Mouse (Mus musculus) heart, embryonic 14.5 days (tissue): Measurements from ENCODE around the gene Zbed6. TPM values are rescaled to one million over a fixed set of nuclear protein-coding genes. Genes with fewer than 3 reads are reported as not detected.

Experiments
- ATAC-seq: fragments of 200-750 bp; cut with Nextera tagmentation; 2 replicates; pipeline ENCODE4 v1.8.0; 2017; ENCODE audit warnings: low read depth, moderate TSS enrichment; ENCODE audit not compliant: insufficient number of reproducible peaks, insufficient read depth, low FRiP score
- H3K27ac ChIP-seq, 2 experiments: fragments of 200-500 bp in 1 of 2; fragments of 300-500 bp in 1 of 2; sonication (generic) in 1 of 2; replicated peaks in 1 of 2; 2 replicates each; pipeline ENCODE4 v1.5.1; 2012 to 2014; ENCODE audit warnings: low read depth in 2 of 2, low read length in 2 of 2, control low read depth in 1 of 2, mild to moderate bottlenecking in 1 of 2, mixed read lengths in 1 of 2; ENCODE audit not compliant: control insufficient read depth in 1 of 2, insufficient read depth in 1 of 2
- H3K27me3 ChIP-seq: fragments of 300-500 bp; sonication (generic); 2 replicates; pipeline ENCODE4 v1.6.1; 2014; ENCODE audit warnings: mild to moderate bottlenecking, low read length, control low read depth; ENCODE audit not compliant: control insufficient read depth, insufficient read depth
- H3K36me3 ChIP-seq: fragments of 300-500 bp; sonication (generic); 2 replicates; pipeline ENCODE4 v1.6.1; 2014; ENCODE audit warnings: mild to moderate bottlenecking, control low read depth, low read length, mixed read lengths; ENCODE audit not compliant: control insufficient read depth, insufficient read depth
- H3K4me1 ChIP-seq, 2 experiments: fragments of 200-500 bp in 1 of 2; fragments of 300-500 bp in 1 of 2; sonication (generic) in 1 of 2; 2 replicates each; pipeline ENCODE4 v1.6.1; 2012 to 2014; ENCODE audit warnings: low read length in 2 of 2, control low read depth in 1 of 2, mixed read lengths in 1 of 2; ENCODE audit not compliant: control insufficient read depth in 2 of 2, insufficient read depth in 2 of 2
- H3K4me2 ChIP-seq: fragments of 300-500 bp; sonication (generic); 2 replicates; pipeline ENCODE4 v1.6.1; 2014; ENCODE audit warnings: mild to moderate bottlenecking, low read length
- H3K4me3 ChIP-seq, 2 experiments: fragments of 200-500 bp in 1 of 2; fragments of 300-500 bp in 1 of 2; sonication (generic) in 1 of 2; 2 replicates each; pipeline ENCODE4 v1.5.1; 2012 to 2014; ENCODE audit warnings: low read length in 2 of 2, mild to moderate bottlenecking in 2 of 2, control low read depth in 1 of 2, low read depth in 1 of 2, moderate library complexity in 1 of 2; ENCODE audit not compliant: control insufficient read depth in 1 of 2, insufficient read depth in 1 of 2
- H3K9ac ChIP-seq: fragments of 300-500 bp; sonication (generic); 2 replicates; pipeline ENCODE4 v1.6.1; 2014; ENCODE audit warnings: mild to moderate bottlenecking, low read length
- H3K9me3 ChIP-seq: fragments of 300-500 bp; sonication (generic); 2 replicates; pipeline ENCODE4 v1.6.1; 2016; ENCODE audit warnings: low read length, control low read depth; ENCODE audit not compliant: control insufficient read depth
- WGBS: fragments of 180-500 bp; shearing (Covaris S2); extraction: QIAGEN DNeasy Blood & Tissue Kit; methylation state at CpG from one replicate; pipeline ENCODE4 v1.1.7; 2014; 5-methylcytosine and 5-hydroxymethylcytosine counted together
- polyA plus RNA-seq: library from polyadenylated mRNA; unstranded; fragments of >200 nt; fragmentation: Nextera tagmentation; extraction: Ambion mirVana; gene quantifications from 2 replicates; pipeline ENCODE4 v1.2.1, GENCODE M21; 2014

Zbed6 gene
- polyA plus RNA-seq, 1 experiment from 2014 or later, result not detected

DNA sequence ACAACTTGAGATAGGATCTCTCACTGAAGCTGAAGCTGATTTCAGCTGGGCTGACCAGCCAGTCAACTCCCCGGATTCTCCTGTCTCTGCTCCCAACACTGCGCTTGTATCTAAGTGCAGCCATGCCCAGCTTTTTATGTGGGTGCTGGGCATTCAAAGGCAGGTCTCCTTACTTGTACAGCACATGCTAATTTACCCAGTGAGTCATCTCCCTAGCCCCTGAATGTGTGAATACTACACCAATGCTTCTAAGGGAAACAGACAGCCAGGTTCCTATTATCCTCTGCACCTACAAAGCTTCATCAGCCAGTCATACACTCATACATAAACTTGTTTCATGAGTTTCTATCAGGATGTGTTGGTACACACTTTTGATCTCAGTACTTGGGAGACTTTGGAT is 19.5 kb downstream of the Zbed6 start:
- no peak for ATAC-seq
- Histone ChIP-seq H3K36me3 (peaks cover 100% of the 10 kb centered on the region), H3K4me1 (no peaks in the 10 kb centered on the region), H3K9ac (no peak overlapping the region), H3K27ac (no peak overlapping the region), H3K9me3 (no peaks in the 10 kb centered on the region), H3K4me3 (no peak overlapping the region), H3K4me2 (no peak overlapping the region), H3K27me3 (no peaks in the 10 kb centered on the region)
- 90% methylated on average over 2 of the region's 2 CpGs for WGBS

DNA sequence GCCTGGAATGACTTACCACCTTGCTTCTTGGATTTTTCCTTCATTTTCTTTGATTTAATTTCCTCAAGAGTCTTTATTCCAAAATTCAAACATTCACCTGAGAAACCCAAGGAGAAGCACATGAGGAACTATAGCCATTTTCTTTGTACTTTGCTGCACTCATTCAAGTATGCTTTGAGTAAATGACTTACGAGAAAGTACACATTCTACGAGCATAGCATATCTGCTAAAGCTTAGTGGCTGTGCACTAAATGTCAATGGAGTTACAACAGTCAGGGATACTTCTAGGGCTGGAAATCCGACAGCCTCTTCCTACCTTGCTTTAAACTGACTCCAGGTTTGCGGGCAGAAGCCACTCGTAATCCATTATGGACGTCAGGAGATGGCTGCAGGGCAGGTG is 22.2 kb downstream of the Zbed6 start:
- Histone ChIP-seq H3K27me3 (no peaks in the 10 kb centered on the region), H3K36me3 (peaks cover 100% of the 10 kb centered on the region), H3K9ac (no peak overlapping the region), H3K4me3 (no peak overlapping the region), H3K9me3 (no peaks in the 10 kb centered on the region), H3K4me1 (no peaks in the 10 kb centered on the region), H3K27ac (no peak overlapping the region), H3K4me2 (no peak overlapping the region)
- ATAC-seq, result no peak
- WGBS, result 86% methylated on average over 6 of the region's 6 CpGs

DNA sequence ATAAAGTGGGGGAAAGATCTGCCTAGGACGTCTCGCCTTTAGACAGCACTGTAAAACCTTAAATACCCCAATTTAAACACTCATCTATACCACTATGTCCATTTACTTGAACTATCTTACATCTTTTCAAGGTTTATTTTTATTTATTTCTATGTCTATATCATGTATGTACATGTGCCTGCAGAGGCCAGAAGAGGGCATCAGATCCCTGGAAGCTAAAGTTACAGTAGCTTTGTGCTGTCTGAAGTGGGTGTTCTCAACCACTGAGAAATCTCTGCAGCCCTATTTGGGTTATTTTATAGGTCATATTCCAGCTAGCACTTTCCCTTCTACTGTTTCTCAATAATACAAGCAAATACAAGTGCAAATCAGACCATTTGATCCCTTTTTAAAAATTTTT is 28.5 kb downstream of the Zbed6 start:
- Histone ChIP-seq H3K4me2 (no peak overlapping the region), H3K27ac (no peak overlapping the region), H3K9ac (no peak overlapping the region), H3K27me3 (no peaks in the 10 kb centered on the region), H3K4me3 (no peak overlapping the region), H3K4me1 (no peaks in the 10 kb centered on the region), H3K36me3 (peaks cover 98% of the 10 kb centered on the region), H3K9me3 (no peaks in the 10 kb centered on the region)
- 89% methylated on average over 2 of the region's 2 CpGs for WGBS
- no peak for ATAC-seq

DNA sequence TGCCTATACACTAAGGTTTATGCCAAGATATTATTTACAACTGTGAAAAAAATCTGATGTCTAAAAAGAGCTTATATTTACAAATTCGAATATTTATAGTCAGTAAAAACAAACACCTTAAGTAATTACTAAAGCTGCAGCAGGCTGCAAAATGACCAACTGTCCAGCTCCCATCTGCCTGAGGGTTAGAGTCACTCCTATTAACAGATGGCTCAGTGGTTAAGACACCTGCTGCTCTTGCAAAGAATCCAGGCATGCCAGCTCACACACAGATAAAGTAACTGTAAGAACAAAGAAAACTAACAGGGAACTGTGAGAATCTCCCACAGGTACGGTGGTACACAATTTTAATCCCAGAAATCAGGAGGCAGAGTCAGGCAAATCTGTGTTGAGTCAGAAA is 35.6 kb downstream of the Zbed6 start:
- 60% methylated on average over 2 of the region's 2 CpGs for WGBS
- no peak overlapping the region for H3K4me3 ChIP-seq
- no peak overlapping the region for H3K4me2 ChIP-seq
- H3K27ac ChIP-seq, result no peak overlapping the region
- no peak overlapping the region for H3K9ac ChIP-seq
- ATAC-seq, result no peak
- no peaks in the 10 kb centered on the region for H3K27me3 ChIP-seq
- no peaks in the 10 kb centered on the region for H3K4me1 ChIP-seq
- H3K9me3 ChIP-seq, result no peaks in the 10 kb centered on the region
- H3K36me3 ChIP-seq, result peaks cover 98% of the 10 kb centered on the region

DNA sequence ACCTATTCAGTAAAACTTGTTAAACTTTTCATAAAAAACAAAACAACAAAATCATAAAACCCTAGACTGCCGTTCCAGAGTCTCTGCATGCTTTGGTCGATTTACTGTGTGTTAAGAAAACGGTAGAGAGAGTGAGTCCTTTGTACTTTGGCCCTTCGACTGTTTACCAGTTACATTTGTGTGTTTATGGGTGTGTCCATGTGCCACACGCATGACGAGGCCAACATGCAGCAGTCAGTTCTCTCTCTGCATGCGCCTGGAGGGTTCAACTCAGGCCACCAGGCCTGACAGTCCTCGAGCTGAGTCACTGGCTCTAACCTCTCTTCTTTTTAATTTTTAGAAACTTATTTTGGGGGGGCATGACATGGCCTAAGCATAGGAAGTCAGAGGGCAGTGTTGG is 42.4 kb downstream of the Zbed6 start:
- no peaks in the 10 kb centered on the region for H3K4me1 ChIP-seq
- 82% methylated on average over 8 of the region's 8 CpGs for WGBS
- H3K27me3 ChIP-seq, result no peaks in the 10 kb centered on the region
- no peak overlapping the region for H3K27ac ChIP-seq
- no peak overlapping the region for H3K4me3 ChIP-seq
- peaks cover 80% of the 10 kb centered on the region for H3K36me3 ChIP-seq
- no peak overlapping the region for H3K9ac ChIP-seq
- no peak for ATAC-seq
- H3K9me3 ChIP-seq, result no peaks in the 10 kb centered on the region
- H3K4me2 ChIP-seq, result no peak overlapping the region

DNA sequence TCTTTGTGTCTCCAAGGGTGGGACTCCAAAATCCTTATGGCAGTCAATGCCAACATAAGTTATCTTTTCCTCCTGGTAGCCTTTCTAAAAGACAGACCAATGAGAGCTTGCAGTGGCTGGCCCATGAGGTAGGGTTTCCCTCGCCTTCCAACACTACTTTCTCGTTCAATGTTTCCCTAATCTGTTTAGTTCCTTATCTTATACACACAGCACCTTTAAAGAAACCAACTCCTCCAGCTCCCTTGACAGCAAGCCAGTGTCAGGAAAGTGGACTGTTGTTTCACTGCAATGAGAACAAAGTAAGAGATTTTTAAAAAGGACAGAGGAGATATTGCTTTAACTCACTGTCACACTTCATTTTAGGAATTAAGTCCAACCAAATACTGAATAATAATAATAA is 42.8 kb downstream of the Zbed6 start:
- no peak for ATAC-seq
- Histone ChIP-seq H3K4me2 (no peak overlapping the region), H3K9me3 (no peaks in the 10 kb centered on the region), H3K27ac (no peak overlapping the region), H3K4me3 (no peak overlapping the region), H3K36me3 (peaks cover 77% of the 10 kb centered on the region), H3K4me1 (no peaks in the 10 kb centered on the region), H3K27me3 (no peaks in the 10 kb centered on the region), H3K9ac (no peak overlapping the region)
- 31% methylated on average over 2 of the region's 2 CpGs for WGBS

DNA sequence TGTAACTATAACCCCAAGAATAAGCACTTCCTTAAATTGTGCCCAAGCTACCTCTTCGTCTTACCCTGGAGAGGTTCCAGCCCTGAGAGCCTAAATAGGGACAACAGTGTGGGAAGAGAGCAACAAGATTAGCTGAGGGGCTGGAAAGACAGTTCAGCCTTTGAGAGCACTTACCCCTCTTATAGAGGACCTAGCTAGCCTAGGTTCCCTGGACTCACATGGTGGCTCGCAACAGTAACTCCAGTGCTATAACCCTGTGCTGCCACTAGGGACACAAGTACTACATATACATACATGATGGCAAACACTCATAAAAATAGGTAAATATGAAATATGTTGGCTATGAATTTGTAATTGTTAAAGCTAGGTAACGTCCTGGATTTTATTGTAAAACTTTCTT is 46.9 kb downstream of the Zbed6 start:
- no peak overlapping the region for H3K27ac ChIP-seq
- H3K9ac ChIP-seq, result no peak overlapping the region
- H3K4me3 ChIP-seq, result no peak overlapping the region
- ATAC-seq, result no peak
- H3K36me3 ChIP-seq, result peaks cover 39% of the 10 kb centered on the region
- H3K4me1 ChIP-seq, result peaks cover 0 to 6% of the 10 kb centered on the region in 2 experiments; a peak in 2 of 4 replicates
- WGBS, result 70% methylated on average over 3 of the region's 3 CpGs
- no peaks in the 10 kb centered on the region for H3K9me3 ChIP-seq
- H3K4me2 ChIP-seq, result no peak overlapping the region
- H3K27me3 ChIP-seq, result no peaks in the 10 kb centered on the region

DNA sequence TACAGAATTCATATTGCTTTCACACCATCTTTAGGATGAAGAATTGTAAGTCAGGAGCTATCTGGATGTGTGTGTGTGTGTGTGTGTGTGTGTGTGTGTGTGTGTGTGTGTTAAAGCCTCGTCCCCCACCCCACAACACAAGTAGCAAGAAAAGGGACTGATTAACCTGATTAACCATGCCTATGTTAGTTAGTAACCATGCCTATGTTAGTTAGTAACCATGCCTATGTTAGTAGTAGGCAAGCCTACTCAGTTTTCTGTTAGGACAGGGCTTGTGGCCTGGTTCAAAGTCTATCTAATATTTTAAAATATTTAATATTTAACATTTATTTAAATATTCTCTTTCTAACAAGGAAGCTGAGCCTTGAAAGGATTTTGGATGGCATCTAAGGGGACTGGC is 49.2 kb downstream of the Zbed6 start:
- Histone ChIP-seq H3K36me3 (peaks cover 36% of the 10 kb centered on the region), H3K9me3 (no peaks in the 10 kb centered on the region), H3K9ac (no peak overlapping the region), H3K27ac (no peak overlapping the region), H3K4me3 (no peak overlapping the region), H3K4me2 (no peak overlapping the region), H3K4me1 (peaks cover 0 to 6% of the 10 kb centered on the region in 2 experiments; a peak in 2 of 4 replicates), H3K27me3 (no peaks in the 10 kb centered on the region)
- WGBS, result 85% methylated on average over 1 of the region's 1 CpGs
- ATAC-seq, result no peak
